Mouse (Mus musculus) mouse trophoblast stem cell (cell line): ENCODE results near the gene Ginm1.

Experiments used
- in situ Hi-C, 2 experiments: fragments of 300-500 bp; cut with MseI, MboI; formaldehyde crosslinking; loops; 2 replicates in 1 of 2; 3 replicates in 1 of 2; pipeline ENCODE4 v1.15.1; 2025

The Ginm1 gene

GRCm38 (mm10) chr10:7792751-7793385 lies at the start of gene Ginm1, which contains the start of gene Ppil4:
Gene Ginm1 (minus strand): TSS chr10:7792824.
Gene Ppil4 (plus strand): TSS chr10:7792891.
- in situ Hi-C loops = no loop called here

GRCm38 (mm10) chr10:7841571-7842080 lies 49.0 kb upstream of the Ginm1 start:
- in situ Hi-C loops = no loop called here

- in situ Hi-C loops = no loop called here
Observed at GRCm38 (mm10) chr10:7840785-7841184, 48.2 kb upstream of the Ginm1 start.

GRCm38 (mm10) chr10:7840353-7840733 lies 47.7 kb upstream of the Ginm1 start:
- in situ Hi-C loops = no loop called here

GRCm38 (mm10) chr10:7839551-7840352 lies 47.1 kb upstream of the Ginm1 start:
- in situ Hi-C loops = no loop called here

GRCm38 (mm10) chr10:7838874-7839421 lies 46.3 kb upstream of the Ginm1 start:
- in situ Hi-C loops = no loop called here

GRCm38 (mm10) chr10:7838036-7838435 lies 45.4 kb upstream of the Ginm1 start:
- in situ Hi-C loops = no loop called here

- in situ Hi-C loops = no loop called here
Observed at GRCm38 (mm10) chr10:7837446-7837845, 44.8 kb upstream of the Ginm1 start.

- in situ Hi-C loops = no loop called here
Observed at GRCm38 (mm10) chr10:7836902-7837301, 44.3 kb upstream of the Ginm1 start.

- in situ Hi-C loops = no loop called here
Observed at GRCm38 (mm10) chr10:7834671-7835225, 42.1 kb upstream of the Ginm1 start.

GRCm38 (mm10) chr10:7833377-7834165 lies 40.9 kb upstream of the Ginm1 start:
- in situ Hi-C loops = no loop called here

- in situ Hi-C loops = no loop called here
Observed at GRCm38 (mm10) chr10:7832171-7832676, 39.6 kb upstream of the Ginm1 start, which contains the start of gene Zc3h12d. Gene Zc3h12d (plus strand): TSS chr10:7832470.

- in situ Hi-C loops = no loop called here
Observed at GRCm38 (mm10) chr10:7826106-7826505, 33.5 kb upstream of the Ginm1 start.

- in situ Hi-C loops = no loop called here
Observed at GRCm38 (mm10) chr10:7825281-7825665, 32.6 kb upstream of the Ginm1 start.

- in situ Hi-C loops = no loop called here
Observed at GRCm38 (mm10) chr10:7824663-7825280, 32.1 kb upstream of the Ginm1 start.

GRCm38 (mm10) chr10:7821981-7822380 lies 29.4 kb upstream of the Ginm1 start:
- in situ Hi-C loops = no loop called here

- in situ Hi-C loops = no loop called here
Observed at GRCm38 (mm10) chr10:7820171-7820570, 27.5 kb upstream of the Ginm1 start.

- in situ Hi-C loops = no loop called here
Observed at GRCm38 (mm10) chr10:7819603-7820002, 27.0 kb upstream of the Ginm1 start.

GRCm38 (mm10) chr10:7819156-7819555 lies 26.5 kb upstream of the Ginm1 start:
- in situ Hi-C loops = no loop called here

GRCm38 (mm10) chr10:7818676-7819075 lies 26.1 kb upstream of the Ginm1 start:
- in situ Hi-C loops = no loop called here

- in situ Hi-C loops = no loop called here
Observed at GRCm38 (mm10) chr10:7816476-7816875, 23.9 kb upstream of the Ginm1 start.
